Mouse (Mus musculus) CH12.LX (cell line): ENCODE data around the gene Carmil1. TPM values are rescaled to one million over a fixed set of nuclear protein-coding genes. Genes with fewer than 3 reads are reported as not detected.

Source experiments
- DNase-seq: peaks from one replicate; pipeline ENCODE4 v3.0.0-alpha.2; 2013; ENCODE audit errors: extremely low read depth
- H3K27ac ChIP-seq: 2 replicates; pipeline ENCODE4 v1.5.1; 2012; ENCODE audit warnings: low read depth, mild to moderate bottlenecking, control low read depth, moderate library complexity; ENCODE audit not compliant: insufficient read depth
- H3K27me3 ChIP-seq: replicated peaks from 2 replicates; pipeline ENCODE3; 2012; ENCODE audit warnings: inconsistent platforms
- H3K36me3 ChIP-seq, 2 experiments: replicated peaks in 1 of 2; 2 replicates each; pipeline versions ENCODE3 to v1.6.1; 2012; ENCODE audit warnings: inconsistent platforms in 1 of 2, low read length in 1 of 2, mild to moderate bottlenecking in 1 of 2, mixed read lengths in 1 of 2, moderate library complexity in 1 of 2; ENCODE audit not compliant: control insufficient read depth in 1 of 2, insufficient read depth in 1 of 2
- H3K4me1 ChIP-seq, 2 experiments: 2 replicates each; pipeline ENCODE4 v1.6.1; 2012; ENCODE audit warnings: inconsistent platforms in 1 of 2, moderate library complexity in 1 of 2; ENCODE audit not compliant: insufficient read depth in 2 of 2, control insufficient read depth in 1 of 2
- H3K4me2 ChIP-seq: 2 replicates; pipeline ENCODE4 v1.6.1; 2012; ENCODE audit warnings: low read depth, mild to moderate bottlenecking, control low read depth; ENCODE audit not compliant: poor library complexity, insufficient read depth, severe bottlenecking
- H3K4me3 ChIP-seq, 3 experiments: fragments of 150-350 bp in 1 of 3; sonication (generic) in 1 of 3; replicated peaks in 1 of 3; 2 replicates each; pipeline versions ENCODE3 to v1.5.1; 2011 to 2012; ENCODE audit warnings: low read depth in 2 of 3, low read length in 2 of 3, mild to moderate bottlenecking in 2 of 3, moderate library complexity in 2 of 3, control low read depth in 1 of 3, improper control_type of control experiment in 1 of 3, inconsistent platforms in 1 of 3, mixed read lengths in 1 of 3; ENCODE audit not compliant: poor library complexity in 1 of 3
- H3K79me2 ChIP-seq: replicated peaks from 2 replicates; pipeline ENCODE4 v1.6.1; 2012; ENCODE audit warnings: mild to moderate bottlenecking, moderate library complexity; ENCODE audit not compliant: control insufficient read depth, poor library complexity, insufficient read depth, severe bottlenecking; ENCODE audit errors: extremely low read depth
- H3K9ac ChIP-seq: 2 replicates; pipeline ENCODE4 v1.6.1; 2012; ENCODE audit warnings: low read depth, mild to moderate bottlenecking, control low read depth, moderate library complexity; ENCODE audit not compliant: insufficient read depth
- H3K9me3 ChIP-seq: replicated peaks from 2 replicates; pipeline ENCODE3; 2012; ENCODE audit warnings: low read length, inconsistent platforms, mixed read lengths
- HCFC1 ChIP-seq: IDR thresholded peaks from 2 replicates; pipeline ENCODE4 v1.6.1; 2012; ENCODE audit warnings: low read depth, mild to moderate bottlenecking, inconsistent platforms, low read length, improper control_type of control experiment
- JUN ChIP-seq: IDR thresholded peaks from 2 replicates; pipeline ENCODE4 v1.6.1; 2011; ENCODE audit warnings: low read depth, mild to moderate bottlenecking, low read length, improper control_type of control experiment, moderate library complexity; ENCODE audit not compliant: insufficient read depth
- JUND ChIP-seq: conservative IDR thresholded peaks from 2 replicates; pipeline ENCODE4 v1.6.1; 2011; ENCODE audit warnings: low read depth, low read length, improper control_type of control experiment
- MAZ ChIP-seq: IDR thresholded peaks from 2 replicates; pipeline ENCODE4 v1.6.1; 2012; ENCODE audit warnings: low read depth, mild to moderate bottlenecking, inconsistent platforms, low read length, improper control_type of control experiment, moderate library complexity
- MXI1 ChIP-seq: IDR thresholded peaks from 2 replicates; pipeline ENCODE4 v1.6.1; 2011; ENCODE audit warnings: mild to moderate bottlenecking, low read depth, low read length, improper control_type of control experiment
- POLR2AphosphoS2 ChIP-seq: IDR thresholded peaks from 2 replicates; pipeline ENCODE4 v1.6.1; 2011; ENCODE audit warnings: low read depth, low read length, improper control_type of control experiment
- UBTF ChIP-seq: IDR thresholded peaks from 2 replicates; pipeline ENCODE4 v1.6.1; 2012; ENCODE audit warnings: low read depth, mild to moderate bottlenecking, inconsistent platforms, low read length, improper control_type of control experiment, moderate library complexity
- USF1 ChIP-seq: IDR thresholded peaks from 2 replicates; pipeline ENCODE4 v1.6.1; 2014; ENCODE audit warnings: low read depth, mild to moderate bottlenecking, inconsistent platforms, low read length, improper control_type of control experiment
- dilution Hi-C: fragments of 300-500 bp; cut with MboI; formaldehyde crosslinking; loops from 2 replicates; pipeline ENCODE4 v1.14.3; 2020; ENCODE audit warnings: low sequenced_read_pairs; ENCODE audit not compliant: extremely low pct_unique_long_range_greater_than_20kb, extremely low pct_ligation_motif_present
- in situ Hi-C: fragments of 300-500 bp; cut with MboI; formaldehyde crosslinking; loops from 3 replicates; pipeline ENCODE4 v1.14.3; 2019; ENCODE audit warnings: low sequenced_read_pairs, low pct_ligation_motif_present, low pct_unique_long_range_greater_than_20kb, mixed read lengths
- polyA plus RNA-seq: library from polyadenylated mRNA; unstranded; fragments of >175 nt; gene quantifications from 2 replicates; pipeline ENCODE4 v1.2.1, GENCODE M21; 2012; ENCODE audit warnings: low read depth; ENCODE audit not compliant: insufficient read length
- total RNA-seq, 2 experiments: library from RNA; depleted of rRNA; stranded (reverse); fragments of 300-350 nt in 1 of 2; fragments of >200 nt in 1 of 2; gene quantifications; 2 replicates each; pipeline ENCODE4 v1.2.3; 2012 to 2014

Carmil1 gene
- total and polyA plus RNA-seq, 3 experiments: 1.1 to 9.4 (median 7.2) TPM

DNA sequence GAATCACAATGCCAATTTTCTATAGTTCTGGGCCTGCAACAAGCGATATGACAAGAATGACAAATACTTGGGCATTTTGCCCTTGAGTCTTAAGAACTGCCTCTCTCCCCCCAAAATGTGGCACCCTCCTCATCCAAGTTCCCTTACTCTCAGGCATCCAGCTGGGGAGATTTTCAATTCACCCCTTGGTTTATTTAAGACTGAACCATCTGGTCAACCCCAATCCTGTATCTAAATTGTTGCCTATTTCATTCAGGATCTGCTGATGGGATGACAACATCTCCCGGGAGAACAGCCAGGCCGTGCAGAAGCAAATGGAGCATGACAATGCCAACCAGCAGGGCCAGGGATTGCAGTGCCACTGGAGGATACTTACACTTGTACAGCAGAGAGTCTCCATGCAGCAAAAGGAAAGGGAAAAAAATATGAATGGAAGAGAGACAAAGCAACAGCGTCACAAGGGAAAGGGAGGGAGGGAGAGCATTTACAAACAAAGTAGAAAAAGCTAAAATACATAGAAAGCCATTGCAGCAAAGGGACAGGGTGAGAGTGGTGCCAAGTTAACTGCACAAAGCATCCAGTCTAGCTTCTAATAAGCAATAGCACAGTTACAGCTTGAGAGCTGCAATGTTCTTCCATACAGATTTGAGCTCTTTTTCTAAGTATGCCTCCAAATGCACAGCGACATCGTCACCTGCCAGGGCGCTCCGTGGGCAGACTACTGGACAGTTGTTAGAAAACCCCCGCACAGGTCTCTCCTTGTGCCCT lies 231.1 kb downstream of the Carmil1 start:
- Histone ChIP-seq H3K9ac (no peak overlapping the region), H3K4me3 (no peak overlapping the region)
- TF ChIP-seq USF1: no peak
- TF ChIP-seq, all 38 proteins: peak for 0
- DNase-seq: no peak
- H3K4me1 ChIP-seq: no peaks in the 10 kb centered on the region
- H3K36me3 ChIP-seq: no peaks in the 10 kb centered on the region
- H3K27ac ChIP-seq: no peak overlapping the region
- no peaks in the 10 kb centered on the region for H3K9me3 ChIP-seq
- H3K79me2 ChIP-seq: no peaks in the 10 kb centered on the region
- dilution Hi-C loops (no loop called here), in situ Hi-C loops (no loop called here)
- H3K4me2 ChIP-seq: no peak overlapping the region
- H3K27me3 ChIP-seq: no peaks in the 10 kb centered on the region

DNA sequence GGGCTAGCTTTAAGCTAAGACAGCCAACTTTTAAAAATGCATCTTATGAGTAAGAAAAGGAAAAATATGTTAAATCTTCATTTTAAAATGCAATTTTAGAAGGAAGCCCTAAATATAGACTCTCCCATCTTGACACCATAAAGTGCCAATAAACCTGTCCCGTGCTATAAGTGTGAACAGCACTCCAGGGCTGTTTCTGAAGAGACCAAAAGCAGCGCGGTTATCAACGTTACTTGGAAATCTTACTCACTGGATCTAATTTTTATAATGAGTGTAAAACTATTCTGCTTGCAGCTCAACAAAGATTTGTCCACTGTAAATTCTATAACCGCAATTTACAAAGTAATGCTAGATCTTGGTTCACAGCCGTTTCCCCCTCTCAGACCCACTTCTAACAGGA lies 232.0 kb downstream of the Carmil1 start:
- no peaks in the 10 kb centered on the region for H3K79me2 ChIP-seq
- no peak overlapping the region for H3K27ac ChIP-seq
- H3K36me3 ChIP-seq: peaks cover 0 to 5% of the 10 kb centered on the region in 2 experiments
- H3K4me1 ChIP-seq: no peaks in the 10 kb centered on the region
- no peak for DNase-seq
- H3K27me3 ChIP-seq: no peaks in the 10 kb centered on the region
- dilution Hi-C loops (no loop called here), in situ Hi-C loops (no loop called here)
- H3K4me3 ChIP-seq: no peak overlapping the region
- no peak overlapping the region for H3K4me2 ChIP-seq
- TF ChIP-seq MAZ (no peak), UBTF (no peak), POLR2AphosphoS2 (no peak), JUN (no peak)
- no peak overlapping the region for H3K9ac ChIP-seq
- no peaks in the 10 kb centered on the region for H3K9me3 ChIP-seq

DNA sequence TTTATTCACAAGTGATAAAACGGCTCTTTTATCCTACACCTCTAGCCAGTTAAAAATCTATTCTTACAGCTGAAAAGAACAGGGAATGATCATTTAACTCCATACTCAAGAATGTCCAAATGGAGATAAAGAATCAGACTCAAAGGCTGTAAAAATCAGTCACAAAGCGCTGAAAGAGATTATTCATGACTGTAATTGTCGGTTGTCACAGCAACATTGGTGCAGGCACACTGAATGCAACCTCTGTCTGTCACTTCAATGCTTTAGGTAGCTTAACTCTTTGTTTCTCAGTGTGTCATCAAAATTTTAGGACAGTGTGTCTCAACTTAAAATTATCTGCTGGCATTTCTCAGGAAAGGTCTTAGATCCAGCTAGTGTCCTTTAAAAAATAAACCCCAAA lies 235.3 kb downstream of the Carmil1 start:
- Histone ChIP-seq H3K27ac (no peak overlapping the region), H3K4me3 (no peak overlapping the region), H3K9ac (no peak overlapping the region), H3K9me3 (no peaks in the 10 kb centered on the region), H3K79me2 (no peaks in the 10 kb centered on the region), H3K4me2 (no peak overlapping the region), H3K36me3 (peaks cover 0 to 22% of the 10 kb centered on the region in 2 experiments), H3K27me3 (no peaks in the 10 kb centered on the region), H3K4me1 (no peaks in the 10 kb centered on the region)
- in situ Hi-C loops: no loop called here
- TF ChIP-seq HCFC1: no peak
- TF ChIP-seq UBTF: no peak
- no peak for TF ChIP-seq MXI1
- no peak for TF ChIP-seq JUND
- no peak for TF ChIP-seq USF1
- TF ChIP-seq MAZ: no peak
- dilution Hi-C loops: no loop called here
- no peak for DNase-seq
